Mouse (Mus musculus): ENCODE measurements at regions not wholly inside any gene's neighbourhood (a gene's known extent, or its start where the extent isn't known, plus 50 kb on each side); places are given as distances from the start of the nearest gene placed in this dataset.

- H3K27ac ChIP-seq (replicated peaks) = no peak overlapping the region
- no peaks in the 10 kb centered on the region for H3K9me3 ChIP-seq (replicated peaks)
- 83% methylated on average over 5 of the region's 5 CpGs for WGBS
- no peak for ATAC-seq (ENCODE audit: insufficient number of reproducible peaks, low FRiP score, low TSS enrichment, low read depth)
- H3K4me1 ChIP-seq = no peaks in the 10 kb centered on the region
- H3K4me2 ChIP-seq (replicated peaks) = no peak overlapping the region
- no peak overlapping the region for H3K9ac ChIP-seq
- no peak overlapping the region for H3K4me3 ChIP-seq (replicated peaks)
- H3K27me3 ChIP-seq = no peaks in the 10 kb centered on the region
- H3K36me3 ChIP-seq = no peaks in the 10 kb centered on the region
Measured at GRCm38 (mm10) chr9:73336039-73336438, 222.8 kb downstream of the Rsl24d1 start.

- Histone ChIP-seq H3K4me2 (replicated peaks) (no peak overlapping the region), H3K27ac (replicated peaks) (no peak overlapping the region), H3K9me3 (replicated peaks) (no peaks in the 10 kb centered on the region; the same call in 1 of the 2 replicates), H3K4me3 (replicated peaks) (no peak overlapping the region), H3K4me1 (no peaks in the 10 kb centered on the region), H3K9ac (no peak overlapping the region), H3K27me3 (no peaks in the 10 kb centered on the region), H3K36me3 (no peaks in the 10 kb centered on the region)
- WGBS = 70% methylated on average over 2 of the region's 2 CpGs
- no peak for ATAC-seq (ENCODE audit: insufficient number of reproducible peaks, low FRiP score, low TSS enrichment, low read depth)
Measured at GRCm38 (mm10) chr9:73337045-73337740, 224.0 kb downstream of the Rsl24d1 start.

DNA sequence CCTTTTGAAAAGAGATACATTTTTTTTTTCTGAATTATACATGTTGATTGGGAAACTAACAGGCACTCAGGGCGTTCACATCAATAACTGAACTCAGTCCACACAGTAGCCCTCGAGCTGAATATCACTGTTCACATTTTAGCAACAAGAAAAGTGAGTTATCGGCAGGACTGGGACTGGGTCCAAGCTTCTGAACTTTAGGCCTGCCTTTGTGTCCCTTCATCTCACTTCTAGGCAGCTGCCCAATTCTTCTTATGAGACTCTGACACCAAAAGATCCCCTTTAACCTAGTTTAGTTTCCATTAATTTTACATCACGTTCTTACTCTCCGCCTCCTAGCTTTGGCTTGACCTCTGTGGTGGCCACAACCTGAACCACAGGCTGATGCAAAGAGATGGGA lies 242.7 kb downstream of the Rsl24d1 start:
- Histone ChIP-seq H3K4me3 (replicated peaks) (no peak overlapping the region), H3K4me2 (replicated peaks) (no peak overlapping the region), H3K27ac (replicated peaks) (no peak overlapping the region), H3K27me3 (no peaks in the 10 kb centered on the region), H3K9me3 (replicated peaks) (no peaks in the 10 kb centered on the region), H3K4me1 (no peaks in the 10 kb centered on the region), H3K9ac (no peak overlapping the region), H3K36me3 (no peaks in the 10 kb centered on the region)
- ATAC-seq (ENCODE audit: insufficient number of reproducible peaks, low FRiP score, low TSS enrichment, low read depth) = no peak
- 72% methylated on average over 5 of the region's 5 CpGs for WGBS

- H3K9ac ChIP-seq = no peak overlapping the region
- H3K4me1 ChIP-seq = no peaks in the 10 kb centered on the region
- H3K27ac ChIP-seq (replicated peaks) = no peak overlapping the region
- H3K27me3 ChIP-seq = no peaks in the 10 kb centered on the region
- no peaks in the 10 kb centered on the region for H3K36me3 ChIP-seq
- H3K9me3 ChIP-seq (replicated peaks) = no peaks in the 10 kb centered on the region
- WGBS = 88% methylated on average over 6 of the region's 6 CpGs
- ATAC-seq (ENCODE audit: insufficient number of reproducible peaks, low FRiP score, low TSS enrichment, low read depth) = no peak
- H3K4me2 ChIP-seq (replicated peaks) = no peak overlapping the region
- H3K4me3 ChIP-seq (replicated peaks) = no peak overlapping the region
Measured at GRCm38 (mm10) chr9:73358968-73359367, 245.7 kb downstream of the Rsl24d1 start.

DNA sequence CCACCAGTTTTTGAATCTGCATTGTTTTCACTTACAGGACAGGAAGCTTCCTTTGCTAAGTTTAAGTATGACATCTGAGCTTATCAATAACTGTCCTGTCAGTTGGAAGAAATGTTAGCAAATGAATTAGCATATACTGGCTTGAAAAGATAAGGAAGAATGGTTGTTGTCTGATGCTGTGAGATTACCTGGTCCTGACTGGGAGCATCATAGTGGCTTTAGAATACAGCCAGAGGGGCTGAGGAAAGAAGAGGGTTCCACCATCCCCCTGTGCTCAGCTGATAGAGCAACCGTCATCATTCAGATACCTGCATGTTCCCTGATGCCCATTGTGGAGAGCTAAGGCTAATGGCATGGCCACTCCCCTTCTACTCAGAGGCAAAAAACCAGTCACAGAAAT lies 267.5 kb downstream of the Rsl24d1 start:
- ATAC-seq (ENCODE audit: insufficient number of reproducible peaks, low FRiP score, low TSS enrichment, low read depth) = no peak
- H3K4me1 ChIP-seq = no peaks in the 10 kb centered on the region
- no peaks in the 10 kb centered on the region for H3K36me3 ChIP-seq
- WGBS = 80% methylated on average over 1 of the region's 1 CpGs
- no peak overlapping the region for H3K4me3 ChIP-seq (replicated peaks)
- no peaks in the 10 kb centered on the region for H3K9me3 ChIP-seq (replicated peaks)
- H3K9ac ChIP-seq = no peak overlapping the region
- no peak overlapping the region for H3K27ac ChIP-seq (replicated peaks)
- no peak overlapping the region for H3K4me2 ChIP-seq (replicated peaks)
- no peaks in the 10 kb centered on the region for H3K27me3 ChIP-seq

- 59% methylated on average over 7 of the region's 7 CpGs for WGBS
- Histone ChIP-seq H3K27ac (replicated peaks) (no peak overlapping the region), H3K4me1 (no peaks in the 10 kb centered on the region), H3K36me3 (no peaks in the 10 kb centered on the region), H3K4me2 (replicated peaks) (no peak overlapping the region), H3K9me3 (replicated peaks) (no peaks in the 10 kb centered on the region), H3K9ac (no peak overlapping the region), H3K27me3 (no peaks in the 10 kb centered on the region), H3K4me3 (replicated peaks) (no peak overlapping the region)
- no peak for ATAC-seq (ENCODE audit: insufficient number of reproducible peaks, low FRiP score, low TSS enrichment, low read depth)
Measured at GRCm38 (mm10) chr9:73392036-73392435, 278.8 kb downstream of the Rsl24d1 start.

- H3K27ac ChIP-seq (replicated peaks) = no peak overlapping the region
- no peaks in the 10 kb centered on the region for H3K4me1 ChIP-seq
- no peaks in the 10 kb centered on the region for H3K36me3 ChIP-seq
- no peak overlapping the region for H3K4me3 ChIP-seq (replicated peaks)
- 56% methylated on average over 8 of the region's 8 CpGs for WGBS
- no peaks in the 10 kb centered on the region for H3K9me3 ChIP-seq (replicated peaks)
- no peak overlapping the region for H3K9ac ChIP-seq
- H3K4me2 ChIP-seq (replicated peaks) = no peak overlapping the region
- no peaks in the 10 kb centered on the region for H3K27me3 ChIP-seq
- no peak for ATAC-seq (ENCODE audit: insufficient number of reproducible peaks, low FRiP score, low TSS enrichment, low read depth)
Measured at GRCm38 (mm10) chr9:73413367-73413930, 300.2 kb downstream of the Rsl24d1 start.

DNA sequence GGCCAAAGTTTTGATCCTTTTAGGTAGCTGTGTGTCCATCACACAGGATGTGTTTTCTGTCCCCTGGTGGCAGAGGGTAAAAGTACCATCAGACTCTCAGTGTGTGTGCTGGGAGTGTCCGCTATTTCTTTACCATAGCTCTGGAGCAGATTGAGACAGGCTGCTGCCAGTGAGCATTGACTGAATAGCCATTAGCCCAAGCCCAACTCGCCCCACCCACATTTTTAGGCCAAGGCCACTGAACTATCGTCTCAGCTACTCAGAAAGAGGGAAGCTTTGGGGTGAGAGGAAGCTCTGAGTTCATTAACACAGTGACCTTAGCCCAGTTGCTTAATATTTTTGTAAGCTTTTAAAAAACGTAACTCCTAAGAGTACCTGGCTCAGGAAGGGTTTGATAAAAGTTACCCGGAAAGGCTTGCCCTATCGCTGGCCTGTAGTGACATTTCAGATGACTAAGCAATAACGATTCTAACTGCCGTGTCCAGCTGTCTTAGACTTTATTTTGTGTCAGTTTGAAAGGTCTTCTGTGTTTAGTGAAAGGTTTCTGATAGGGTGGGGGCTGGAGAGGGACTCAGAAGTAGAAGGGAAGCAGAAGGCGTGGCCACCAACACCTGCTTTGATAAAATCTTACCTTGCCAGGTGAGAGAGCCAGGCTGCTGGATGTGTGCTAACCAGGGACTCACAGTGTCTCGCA lies 303.0 kb downstream of the Rsl24d1 start:
- WGBS = 82% methylated on average over 10 of the region's 10 CpGs
- Histone ChIP-seq H3K4me2 (replicated peaks) (no peak overlapping the region), H3K27me3 (no peaks in the 10 kb centered on the region), H3K27ac (replicated peaks) (no peak overlapping the region), H3K4me1 (no peaks in the 10 kb centered on the region), H3K9me3 (replicated peaks) (no peaks in the 10 kb centered on the region), H3K4me3 (replicated peaks) (no peak overlapping the region), H3K36me3 (no peaks in the 10 kb centered on the region), H3K9ac (no peak overlapping the region)
- ATAC-seq (ENCODE audit: insufficient number of reproducible peaks, low FRiP score, low TSS enrichment, low read depth) = no peak

Measured in embryonic facial prominence, embryonic 15.5 days (tissue).